Mouse (Mus musculus): ENCODE data around the gene Ptpn14.

Ptpn14 gene

DNA sequence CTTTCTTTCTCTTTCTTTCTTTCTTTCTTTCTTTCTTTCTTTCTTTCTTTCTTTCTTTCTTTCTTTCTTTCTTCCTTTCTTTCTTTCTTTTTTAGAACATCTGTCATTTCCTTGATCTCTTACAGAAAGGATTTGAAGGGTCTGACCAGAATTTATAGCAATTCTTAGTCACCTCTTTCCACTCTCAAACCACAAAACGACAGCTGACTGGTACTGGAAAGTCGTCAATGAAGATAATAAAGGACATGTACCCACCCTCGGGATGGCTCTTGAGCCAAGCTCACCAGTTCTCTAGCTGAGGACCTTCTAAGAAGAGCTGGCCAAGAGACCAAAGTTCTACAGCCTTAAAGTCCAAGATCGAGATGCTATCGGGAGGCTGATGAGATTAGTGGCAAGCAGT is 9.5 kb upstream of the Ptpn14 start:
- DNase-seq (ENCODE audit: low spot score), result no peak

GRCm38 (mm10) chr1:189726121-189726520 is 1.9 kb upstream of the Ptpn14 start:
- DNase-seq (ENCODE audit: low spot score), result no peak

GRCm38 (mm10) chr1:189727346-189727883 is 653 bp upstream of the Ptpn14 start:
- DNase-seq (ENCODE audit: low spot score), result peak; percentile 63

GRCm38 (mm10) chr1:189728784-189729115 is 682 bp downstream of the Ptpn14 start:
- no peak for DNase-seq (ENCODE audit: low spot score)

- DNase-seq (ENCODE audit: low spot score), result no peak
These were observed 1.2 kb downstream of the Ptpn14 start for GRCm38 (mm10) chr1:189729141-189729815.

DNA sequence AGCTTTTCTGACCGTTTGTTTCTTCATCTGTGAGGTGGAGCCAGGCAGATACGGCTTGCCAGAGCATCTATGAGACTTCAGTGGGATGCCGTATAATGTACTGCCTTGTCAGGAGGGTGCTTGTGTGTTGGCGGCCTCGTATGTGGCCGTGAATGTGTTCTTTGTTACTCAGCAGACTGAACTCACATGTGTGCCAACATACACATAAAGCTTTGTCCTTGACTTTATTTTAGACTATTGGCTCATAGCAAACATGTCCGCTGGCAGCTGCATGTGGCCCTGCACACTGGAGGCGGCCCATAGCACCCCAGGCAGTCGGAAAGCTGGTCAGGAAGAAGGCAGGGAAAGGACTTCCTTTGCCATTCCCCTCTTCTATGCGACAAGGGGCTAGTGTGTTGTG is 3.6 kb downstream of the Ptpn14 start:
- no peak for DNase-seq (ENCODE audit: low spot score)

GRCm38 (mm10) chr1:189732156-189732555 is 4.1 kb downstream of the Ptpn14 start:
- no peak for DNase-seq (ENCODE audit: low spot score)

GRCm38 (mm10) chr1:189740075-189740474 is 12.0 kb downstream of the Ptpn14 start:
- DNase-seq (ENCODE audit: low spot score), result no peak

- DNase-seq (ENCODE audit: low spot score), result no peak
These were observed 14.0 kb downstream of the Ptpn14 start for GRCm38 (mm10) chr1:189742041-189742440.

GRCm38 (mm10) chr1:189743136-189743535 is 15.1 kb downstream of the Ptpn14 start:
- no peak for DNase-seq (ENCODE audit: low spot score)

DNA sequence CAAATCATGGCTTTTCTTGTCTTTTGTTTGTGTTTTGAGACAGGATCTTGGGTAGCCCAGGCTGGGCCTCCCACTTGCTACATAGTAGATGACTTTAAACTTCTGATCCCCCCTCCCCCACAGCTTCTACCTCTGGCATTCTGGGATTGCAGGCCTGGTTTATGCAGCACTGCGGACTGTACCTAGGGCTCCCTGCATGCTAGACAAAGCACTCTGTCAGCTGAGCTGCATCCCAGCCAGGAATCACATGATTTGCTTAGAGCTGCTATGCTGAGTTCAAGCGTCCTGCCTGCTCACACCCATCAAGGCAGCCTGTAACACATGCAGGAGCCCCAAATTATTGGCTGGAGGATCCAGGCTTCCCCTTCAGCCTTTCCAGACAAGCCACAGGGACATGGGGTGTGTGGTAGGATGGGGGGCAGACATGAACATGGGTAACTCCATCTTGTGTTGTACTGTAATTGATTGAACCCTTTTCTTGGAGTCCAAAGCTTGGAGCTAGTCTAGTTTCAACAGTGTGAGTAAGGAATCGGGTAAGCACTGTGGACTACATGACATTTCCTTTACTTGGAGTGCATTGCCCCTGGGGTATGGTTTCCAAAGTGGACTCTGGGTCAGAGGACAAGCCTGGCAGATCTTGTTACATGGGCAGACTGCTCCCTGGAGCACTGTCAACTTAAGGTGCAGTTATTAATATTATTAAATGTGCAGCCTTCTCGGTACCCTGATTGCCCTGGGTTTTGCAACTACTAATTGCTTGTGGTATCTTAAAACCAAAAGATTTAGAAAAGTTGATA is 17.0 kb downstream of the Ptpn14 start:
- no peak for DNase-seq (ENCODE audit: low spot score)

GRCm38 (mm10) chr1:189746520-189746919 is 18.5 kb downstream of the Ptpn14 start:
- no peak for DNase-seq (ENCODE audit: low spot score)

DNA sequence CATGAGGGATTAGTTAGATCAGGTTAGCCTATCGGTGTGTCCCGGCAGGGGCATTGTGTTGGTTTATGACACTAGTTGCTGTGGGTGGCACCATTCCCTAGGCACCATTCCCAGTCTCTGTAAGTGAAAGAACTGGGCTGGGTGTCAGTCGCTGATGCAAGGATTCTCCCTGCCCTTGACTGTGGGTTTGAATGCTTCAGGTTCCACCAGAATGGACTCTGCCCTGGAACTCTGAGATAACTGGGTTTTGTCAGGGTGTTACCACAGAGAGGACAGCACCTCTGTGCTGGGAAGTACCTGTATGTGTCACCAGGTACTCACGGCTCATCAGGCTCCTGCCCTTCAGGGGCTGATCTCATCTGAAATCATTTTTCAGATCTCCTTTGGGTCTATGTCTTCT is 21.7 kb downstream of the Ptpn14 start:
- no peak for DNase-seq (ENCODE audit: low spot score)

GRCm38 (mm10) chr1:189750233-189750632 is 22.2 kb downstream of the Ptpn14 start:
- no peak for DNase-seq (ENCODE audit: low spot score)

DNA sequence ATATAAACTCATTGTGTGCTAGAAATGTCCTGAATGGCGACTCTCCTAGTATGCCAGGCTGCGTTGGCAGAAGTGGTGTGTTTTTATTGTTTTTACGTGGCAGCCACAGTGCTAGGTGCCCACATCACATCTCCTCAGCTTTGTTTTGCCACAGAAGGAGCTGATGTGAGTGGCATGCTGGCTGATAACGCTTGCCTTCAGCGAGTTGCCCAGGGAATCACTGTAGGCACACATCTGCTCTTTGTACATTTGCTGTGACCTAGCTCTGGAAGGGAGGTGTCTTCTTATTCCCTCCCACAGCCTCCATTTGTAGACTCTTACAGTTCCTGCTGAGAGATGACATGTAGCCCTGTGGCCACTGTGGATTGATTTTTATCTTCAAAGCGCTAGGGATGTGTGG is 24.2 kb downstream of the Ptpn14 start:
- no peak for DNase-seq (ENCODE audit: low spot score)

DNA sequence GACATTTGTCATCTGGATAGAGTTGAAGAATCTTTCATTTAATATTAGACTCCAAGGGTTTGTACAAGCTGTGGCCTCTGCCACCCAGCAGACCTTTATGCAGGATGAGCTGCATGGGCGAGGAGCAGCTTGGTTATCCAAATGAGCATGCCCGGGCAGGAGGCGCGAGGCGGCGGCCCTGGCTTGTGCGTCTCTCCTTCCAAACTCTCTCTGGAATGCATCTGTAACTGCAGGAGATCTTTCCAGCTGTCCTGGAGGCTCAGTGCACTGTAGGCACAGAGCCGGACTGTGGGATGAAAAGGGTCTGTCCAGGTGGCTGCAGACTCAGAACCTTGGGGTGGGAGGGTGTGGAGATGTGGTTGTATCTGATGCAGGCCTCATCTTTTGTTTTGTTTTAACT is 27.0 kb downstream of the Ptpn14 start:
- DNase-seq (ENCODE audit: low spot score), result no peak

GRCm38 (mm10) chr1:189756306-189757053 is 28.4 kb downstream of the Ptpn14 start:
- DNase-seq (ENCODE audit: low spot score), result no peak

DNA sequence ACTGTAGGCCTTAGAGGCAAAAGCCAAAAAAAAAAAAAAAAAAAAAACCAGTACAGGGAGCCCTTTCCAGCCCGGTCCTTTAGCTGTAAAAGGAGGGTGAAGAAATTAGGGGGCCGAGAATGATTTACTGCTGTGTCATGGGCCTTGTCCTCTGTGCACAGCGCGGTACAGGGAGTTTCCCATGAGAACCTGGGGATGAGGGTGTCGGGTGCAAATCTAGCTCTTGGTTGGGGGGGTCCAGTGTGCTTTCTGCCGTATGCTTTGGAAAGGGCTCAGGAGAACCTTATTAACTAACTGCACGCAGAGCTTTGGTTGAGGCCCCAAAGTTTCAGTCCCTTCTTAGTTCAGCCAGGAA is 29.0 kb downstream of the Ptpn14 start:
- no peak for DNase-seq (ENCODE audit: low spot score)

DNA sequence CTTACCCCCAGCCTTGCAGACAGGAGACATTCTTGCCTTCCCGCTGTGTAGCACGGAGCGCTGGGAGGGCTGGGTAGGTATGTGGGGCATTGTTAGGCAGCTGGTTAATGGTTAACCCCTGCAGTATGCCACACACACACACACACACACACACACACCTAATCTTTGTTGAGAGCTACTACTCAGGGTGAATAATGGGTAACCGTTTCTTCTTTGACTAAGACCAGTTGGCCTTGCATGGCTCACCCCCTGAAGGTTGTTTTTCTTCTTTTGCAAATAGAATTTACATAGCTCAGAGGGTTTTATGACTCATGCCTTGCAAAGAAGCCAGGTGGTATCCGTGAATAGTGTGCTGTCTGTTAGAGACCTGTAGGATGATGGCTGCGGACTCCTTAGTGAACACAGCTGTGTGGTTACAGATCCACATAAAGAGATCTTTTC is 33.5 kb downstream of the Ptpn14 start:
- no peak for DNase-seq (ENCODE audit: low spot score)

- DNase-seq (ENCODE audit: low spot score), result no peak
These were observed 36.2 kb downstream of the Ptpn14 start for GRCm38 (mm10) chr1:189764258-189764657.

DNA sequence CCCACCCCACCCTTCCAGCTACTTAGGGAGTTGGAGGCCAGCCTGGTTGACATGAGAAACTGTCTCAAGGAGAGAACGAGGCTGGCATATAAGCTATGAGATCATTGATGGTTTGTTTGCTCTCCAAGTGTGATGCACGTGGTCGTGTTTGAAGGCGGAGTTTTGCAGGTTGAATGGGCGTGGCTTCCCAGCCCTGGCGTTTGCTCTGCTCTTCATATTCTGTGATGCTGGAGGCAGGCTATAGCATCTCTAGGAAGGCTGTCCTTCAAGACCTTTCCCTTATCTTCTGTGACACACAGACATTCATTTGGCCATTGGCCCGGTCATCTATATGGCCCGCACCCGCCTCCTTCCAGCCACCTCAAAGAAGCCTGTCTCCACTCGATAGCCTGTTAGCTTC is 39.1 kb downstream of the Ptpn14 start:
- DNase-seq (ENCODE audit: low spot score), result no peak

DNA sequence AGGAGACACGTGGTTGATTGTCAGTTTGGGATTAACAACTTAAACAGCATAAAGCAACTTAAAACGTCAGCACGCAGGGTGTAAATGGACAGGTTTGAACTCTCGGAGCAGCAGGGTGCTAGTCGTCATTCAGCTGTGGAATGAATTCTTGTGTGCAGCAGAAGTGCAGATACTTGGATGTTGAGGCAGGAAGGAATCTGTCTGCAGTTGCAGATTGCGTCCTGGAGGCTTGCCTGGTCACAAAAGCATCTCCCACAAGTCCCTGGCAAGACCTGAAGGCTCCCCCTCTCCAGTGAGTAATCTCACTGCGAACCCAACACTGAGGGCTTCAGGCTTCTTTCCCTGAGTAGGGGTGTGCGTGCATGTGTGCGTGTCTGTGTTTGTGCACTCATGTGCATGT is 39.8 kb downstream of the Ptpn14 start:
- no peak for DNase-seq (ENCODE audit: low spot score)

DNA sequence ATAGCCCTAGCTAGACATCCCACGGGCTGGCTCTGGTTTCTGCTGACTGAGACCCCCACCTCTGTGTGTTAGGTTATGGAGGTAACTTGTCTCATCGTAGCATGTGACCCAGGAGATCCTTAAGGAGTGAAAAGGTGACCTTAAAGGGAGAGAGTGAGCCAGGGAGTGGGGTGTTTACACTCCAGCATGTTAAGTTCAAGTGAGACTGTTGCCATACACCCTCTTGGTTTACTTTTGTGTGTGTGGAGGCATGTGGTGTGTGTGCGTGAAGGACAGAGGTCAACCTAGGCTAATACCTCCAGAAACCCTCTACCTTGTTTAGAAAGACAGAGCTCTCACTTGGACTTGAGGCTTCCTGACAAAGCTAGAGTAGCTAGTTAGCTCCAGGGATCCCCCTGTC is 42.4 kb downstream of the Ptpn14 start:
- no peak for DNase-seq (ENCODE audit: low spot score)
